Mouse (Mus musculus) kidney, postnatal 4 days (tissue): ENCODE data around the gene Cfap126.
"Not testable (repeated sequence)": the region's sequence is repeated elsewhere in the genome, so short reads cannot be mapped to it uniquely, and the experiment has no call there.

Experiments
- DNase-seq, 2 experiments: peaks; one replicate each; pipeline ENCODE4 v3.0.0; 2021; ENCODE audit warnings: mixed read lengths in 2 of 2

Cfap126 gene

DNA sequence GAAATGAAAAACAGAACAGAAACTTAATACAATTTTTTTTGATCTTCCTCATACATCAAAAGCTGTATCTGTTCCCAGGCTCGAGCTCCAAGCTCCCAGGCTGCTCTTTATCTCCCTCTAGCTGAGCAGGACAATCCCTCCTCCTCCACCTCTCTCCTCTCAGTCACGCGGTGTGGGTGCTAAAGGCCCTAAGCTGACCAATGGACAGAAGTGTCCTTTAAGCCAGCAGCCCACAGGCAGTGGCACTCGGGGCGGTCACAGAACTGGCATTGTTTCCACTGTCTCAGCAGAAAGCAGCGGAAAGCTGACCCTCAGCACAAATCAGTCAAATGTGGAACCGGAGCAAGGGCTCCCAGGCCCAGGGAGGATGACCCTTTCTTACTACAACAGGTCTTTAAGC is 15.5 kb downstream of the Cfap126 start:
- peak; percentile 56 to 75 for DNase-seq

DNA sequence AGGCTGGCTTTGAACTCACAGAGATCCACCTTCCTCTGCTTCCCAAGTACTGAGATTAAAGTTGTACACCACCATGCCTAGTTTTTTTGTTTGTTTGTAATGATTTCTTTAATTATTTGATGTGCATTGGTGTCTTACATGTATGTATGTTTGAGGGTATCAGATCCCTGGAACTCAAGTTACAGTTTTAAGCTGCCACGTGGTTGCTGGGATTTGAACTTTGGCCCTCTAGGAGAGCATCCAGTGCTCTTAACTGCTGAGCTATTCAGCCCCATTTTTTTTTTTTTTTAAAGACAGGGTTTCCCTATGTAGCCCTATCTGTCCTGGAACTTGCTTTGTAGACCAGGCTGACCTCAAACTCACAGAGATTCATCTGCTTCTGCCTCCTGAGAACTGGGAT is 17.3 kb downstream of the Cfap126 start:
- no peak for DNase-seq

GRCm38 (mm10) chr1:171135600-171135999 is 21.9 kb downstream of the Cfap126 start:
- DNase-seq: no peak

GRCm38 (mm10) chr1:171137486-171138155 is 23.9 kb downstream of the Cfap126 start:
- DNase-seq: not testable (repeated sequence)

DNA sequence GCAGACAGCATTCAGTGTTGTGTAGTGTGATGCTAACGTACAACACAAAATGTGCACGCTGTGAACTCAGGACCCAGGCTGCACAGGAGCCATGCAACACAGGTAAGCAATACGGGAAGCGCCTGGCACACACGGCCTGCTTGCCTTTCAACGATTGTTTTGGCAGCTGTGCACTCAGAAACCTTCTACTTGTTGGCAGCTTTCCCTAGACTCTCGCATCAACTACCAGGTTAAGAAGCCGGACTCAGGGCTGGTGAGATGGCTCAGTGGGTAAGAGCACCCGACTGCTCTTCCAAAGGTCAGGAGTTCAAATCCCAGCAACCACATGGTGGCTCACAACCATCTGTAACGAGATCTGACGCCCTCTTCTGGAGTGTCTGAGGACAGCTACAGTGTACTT is 29.3 kb downstream of the Cfap126 start:
- DNase-seq: not testable (repeated sequence)

GRCm38 (mm10) chr1:171149974-171150760 is 36.4 kb downstream of the Cfap126 start, which contains the start of the genes Sdhc and Mpz:
Gene Sdhc, minus strand, starts transcription at chr1:171150603.
Gene Mpz, plus strand, starts transcription at chr1:171150711.
- peak; percentile 97 to 98 for DNase-seq

- peak; percentile 29 to 47 for DNase-seq
Observed at GRCm38 (mm10) chr1:171150838-171151391, 37.2 kb downstream of the Cfap126 start.

- DNase-seq: no peak
Observed at GRCm38 (mm10) chr1:171151966-171152365, 38.2 kb downstream of the Cfap126 start.

DNA sequence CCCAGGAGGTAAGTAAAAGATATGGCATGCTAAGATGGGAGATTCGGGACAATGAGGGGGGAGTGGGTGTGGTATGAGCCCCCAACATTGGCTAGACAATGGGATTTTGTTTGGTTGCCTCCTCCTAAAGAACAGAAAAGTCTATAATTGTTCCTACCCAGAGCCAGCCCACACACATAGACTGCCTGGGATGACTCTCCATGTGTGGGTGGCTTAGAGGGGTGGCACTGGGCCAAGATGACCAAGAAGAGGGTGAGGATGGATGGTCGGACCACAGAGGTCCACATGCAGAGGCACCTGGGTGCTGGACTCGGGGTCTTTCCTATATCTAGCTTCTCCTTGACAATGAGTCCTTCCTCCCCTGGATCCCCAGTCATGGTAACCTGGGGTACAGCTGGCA is 42.9 kb downstream of the Cfap126 start:
- no peak for DNase-seq

DNA sequence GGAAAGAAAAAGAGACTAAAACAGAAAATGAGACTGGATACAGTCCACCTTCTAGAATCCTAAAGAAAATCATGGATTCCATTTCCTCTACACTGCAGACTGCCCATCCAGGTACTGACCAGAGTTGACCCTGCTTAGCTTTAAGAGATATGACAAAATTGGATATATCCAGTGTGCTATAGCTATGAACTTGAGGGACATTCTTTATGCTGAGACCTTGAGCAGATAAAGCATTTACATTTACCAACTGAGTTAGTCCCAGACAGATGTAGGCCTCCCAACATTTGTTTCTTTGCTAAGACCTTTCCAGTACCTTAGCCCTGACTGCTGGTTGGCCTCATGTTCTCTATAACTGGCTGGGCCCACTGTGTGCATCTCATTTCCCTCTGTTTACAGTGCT is 44.2 kb downstream of the Cfap126 start:
- no peak for DNase-seq

- DNase-seq: peak; percentile 39 to 51
Observed at GRCm38 (mm10) chr1:171159485-171159975, 45.8 kb downstream of the Cfap126 start.

GRCm38 (mm10) chr1:171162526-171162925 is 48.8 kb downstream of the Cfap126 start:
- DNase-seq: no peak

DNA sequence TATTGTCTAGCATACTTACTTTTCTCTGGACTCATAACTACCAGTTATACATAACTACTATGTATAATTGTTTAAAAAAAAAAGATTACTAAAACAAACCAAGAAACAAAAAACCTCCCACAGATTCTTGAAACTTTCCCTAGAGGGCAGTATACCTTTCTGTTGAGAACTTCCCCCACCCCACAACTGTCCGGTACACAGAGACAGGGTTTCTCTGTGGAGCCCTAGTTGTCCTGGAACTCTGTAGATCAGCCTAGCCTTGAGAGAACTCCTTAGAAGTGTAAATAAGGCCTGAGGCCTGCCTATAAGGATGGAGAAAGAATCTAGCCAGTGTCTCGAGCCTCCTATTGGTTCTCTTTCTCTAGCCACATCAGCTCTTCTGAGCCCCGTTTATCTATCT is 50.5 kb downstream of the Cfap126 start:
- peak in 1 of 2 experiments; percentile 30 for DNase-seq

DNA sequence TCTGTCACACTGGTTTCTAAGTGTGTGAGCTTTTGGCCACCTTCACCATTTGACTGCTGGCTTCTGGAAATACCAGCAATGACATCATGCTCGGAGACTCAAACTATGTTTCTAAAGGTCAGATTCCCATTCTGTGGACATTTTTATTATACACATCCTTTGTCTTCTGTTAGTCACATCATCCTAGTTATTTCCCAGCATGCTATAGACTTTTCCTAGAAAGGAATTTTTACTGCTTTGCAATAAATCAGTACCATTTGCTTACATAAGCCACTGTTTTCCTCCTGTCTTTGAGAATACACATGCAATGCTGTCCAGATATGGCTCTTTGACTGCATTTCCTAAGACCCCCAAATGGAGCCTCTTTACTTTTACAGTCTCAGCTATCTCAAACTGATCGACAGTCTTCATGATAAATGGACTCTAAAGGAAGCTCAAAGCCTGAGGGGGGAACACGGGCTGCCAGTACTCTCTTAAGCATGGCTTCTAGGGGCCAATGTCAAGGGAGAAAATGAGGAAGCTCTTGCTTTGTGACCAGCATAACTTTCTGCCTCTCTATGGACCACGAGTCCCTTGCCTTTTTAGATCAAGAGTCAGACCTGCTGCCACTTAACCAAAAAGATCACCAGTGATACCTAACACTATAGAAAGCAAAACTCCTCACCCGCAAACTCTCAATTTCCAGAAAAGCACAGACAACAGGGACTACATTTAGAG is 52.1 kb downstream of the Cfap126 start:
- no peak for DNase-seq

DNA sequence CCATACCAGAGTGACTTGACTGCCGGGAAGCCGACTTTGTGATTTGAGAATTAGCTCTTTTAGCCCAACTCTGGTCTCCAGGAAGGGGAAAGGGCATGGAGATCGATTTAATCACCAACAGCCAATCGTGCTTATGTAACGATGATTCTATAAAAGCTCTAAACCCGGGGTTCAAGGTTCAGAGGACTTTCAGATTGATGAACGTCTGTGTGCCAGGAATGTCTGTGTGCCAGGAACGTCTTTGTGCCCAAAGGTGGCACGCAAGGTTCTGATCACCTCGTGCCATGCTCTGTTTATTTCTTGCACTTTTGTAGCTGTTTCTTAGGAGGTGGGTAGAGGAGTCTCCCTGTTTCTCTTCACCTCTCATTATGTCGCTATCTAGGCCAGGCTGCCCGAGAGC is 55.2 kb downstream of the Cfap126 start:
- no peak for DNase-seq

DNA sequence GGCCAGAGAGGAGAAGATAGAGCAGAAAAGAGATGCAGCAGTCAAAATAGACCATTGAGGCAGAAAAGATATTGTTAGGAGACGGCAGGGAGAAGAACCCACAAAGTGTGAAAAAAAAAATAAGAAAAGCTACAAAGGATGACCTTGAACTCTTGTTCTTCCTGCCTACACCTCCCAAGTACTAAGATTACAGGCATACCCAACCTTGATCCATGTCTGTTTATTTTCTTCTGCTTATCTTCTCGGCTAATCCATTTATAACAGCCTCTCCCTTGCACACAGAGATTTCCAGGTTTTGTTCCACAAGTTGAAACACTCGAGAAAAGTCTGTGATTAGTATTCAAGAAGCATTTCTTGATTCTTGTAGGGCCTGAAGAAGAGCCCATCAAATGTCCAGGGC is 56.2 kb downstream of the Cfap126 start:
- no peak for DNase-seq

- no peak for DNase-seq
Observed at GRCm38 (mm10) chr1:171171138-171171537, 57.4 kb downstream of the Cfap126 start.

DNA sequence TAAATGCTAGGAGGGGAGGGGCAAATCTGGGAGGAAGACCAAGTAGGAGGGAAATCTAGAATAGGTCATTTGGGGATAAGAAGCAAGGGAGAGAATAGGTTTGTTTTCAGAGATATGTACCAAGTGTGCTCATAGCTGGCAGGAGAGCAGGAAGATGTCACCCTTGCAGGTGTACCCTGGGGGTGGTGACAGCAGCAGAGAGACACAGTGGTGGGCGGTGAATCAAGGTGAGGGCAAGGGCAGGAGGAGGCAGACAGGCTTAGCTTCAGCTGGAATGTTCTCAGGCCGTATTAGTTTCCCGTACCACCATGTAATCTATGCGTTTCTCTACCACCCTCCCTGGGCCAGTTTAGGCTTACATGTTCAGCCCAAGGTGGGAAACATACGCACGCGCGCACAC is 59.1 kb downstream of the Cfap126 start:
- no peak for DNase-seq
